Mouse (Mus musculus): Measurements from ENCODE around the gene Ola1. TPM values are rescaled to one million over a fixed set of nuclear protein-coding genes. Genes with fewer than 3 reads are reported as not detected.

The Ola1 gene
- polyA plus RNA-seq, 1 experiment from 2014 or later, result 67.1 TPM

DNA sequence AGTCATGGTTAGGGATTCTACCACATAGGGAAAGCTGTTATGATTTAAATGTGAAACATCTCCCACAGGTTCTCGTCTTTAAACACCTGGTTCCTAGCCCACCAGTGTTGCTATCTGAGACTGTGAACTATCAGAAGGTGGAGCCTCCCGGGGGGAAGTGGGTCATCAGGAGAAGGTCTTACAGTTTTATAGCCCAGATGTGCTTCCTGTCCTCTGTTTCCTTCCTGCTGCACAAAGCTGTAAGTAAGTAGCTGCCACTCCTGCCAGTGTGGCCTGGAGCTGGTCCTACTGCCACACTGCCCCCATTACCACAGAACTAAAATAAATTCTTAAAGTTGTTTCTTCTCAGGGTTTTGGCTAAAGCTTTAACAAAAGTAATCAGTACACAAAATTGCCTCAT lies 72.6 kb downstream of the Ola1 start:
- no peaks in the 10 kb centered on the region for H3K27me3 ChIP-seq
- no peaks in the 10 kb centered on the region for H3K9me3 ChIP-seq (replicated peaks)
- no peak overlapping the region for H3K4me2 ChIP-seq
- WGBS (ENCODE audit: insufficient replicate concordance), result 38% methylated on average over 2 of the region's 2 CpGs
- peaks cover 6% of the 10 kb centered on the region; the same call in 1 of the 2 replicates for H3K36me3 ChIP-seq
- ATAC-seq (ENCODE audit: low read depth), result no peak
- H3K4me3 ChIP-seq (replicated peaks), result no peak overlapping the region
- DNase-seq, result no peak
- no peak overlapping the region for H3K9ac ChIP-seq
- no peak overlapping the region for H3K27ac ChIP-seq
- H3K4me1 ChIP-seq (replicated peaks), result no peaks in the 10 kb centered on the region

GRCm38 (mm10) chr2:73143732-73144131 lies 75.0 kb downstream of the Ola1 start:
- no peak overlapping the region for H3K4me3 ChIP-seq (replicated peaks)
- H3K27ac ChIP-seq, result no peak overlapping the region
- 87% methylated on average over 2 of the region's 2 CpGs for WGBS (ENCODE audit: insufficient replicate concordance)
- peaks cover 4% of the 10 kb centered on the region; the same call in 1 of the 2 replicates for H3K36me3 ChIP-seq
- no peak for ATAC-seq (ENCODE audit: low read depth)
- no peaks in the 10 kb centered on the region for H3K9me3 ChIP-seq (replicated peaks)
- DNase-seq, result no peak
- H3K27me3 ChIP-seq, result no peaks in the 10 kb centered on the region
- H3K9ac ChIP-seq, result no peak overlapping the region
- H3K4me1 ChIP-seq (replicated peaks), result no peaks in the 10 kb centered on the region
- H3K4me2 ChIP-seq, result no peak overlapping the region

DNA sequence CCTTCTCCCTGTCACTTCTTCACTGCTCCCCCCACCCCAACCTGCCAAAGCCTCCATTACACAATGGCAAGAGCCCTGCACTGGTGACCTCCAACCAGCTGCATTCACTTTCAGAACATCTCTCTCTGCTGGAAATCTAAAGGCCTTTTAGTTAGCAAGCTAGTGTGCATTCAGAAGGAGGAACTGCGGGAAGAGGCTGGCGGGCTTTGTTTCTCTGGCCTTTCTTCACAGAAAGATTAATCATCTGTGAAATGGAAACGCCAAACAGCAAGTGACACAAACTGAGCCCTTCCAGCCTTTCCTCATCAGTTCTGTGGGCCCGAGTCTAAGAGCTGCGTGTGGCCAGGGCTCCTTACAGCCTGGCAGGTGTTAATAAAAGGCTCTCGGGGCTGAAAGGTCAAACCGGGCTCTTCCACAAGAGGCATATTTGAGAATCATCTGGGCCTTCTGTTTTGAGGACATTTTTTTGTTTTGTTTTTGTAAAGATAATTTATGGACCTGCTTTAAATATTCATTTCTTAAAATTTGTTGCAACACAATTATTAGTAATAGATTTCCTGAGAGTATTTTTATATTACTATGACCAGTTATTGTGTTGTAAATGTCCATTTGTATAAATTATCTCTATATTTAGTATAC lies 75.8 kb downstream of the Ola1 start:
- H3K36me3 ChIP-seq, result peaks cover 4% of the 10 kb centered on the region; the same call in 1 of the 2 replicates
- H3K9me3 ChIP-seq (replicated peaks), result no peaks in the 10 kb centered on the region
- H3K27me3 ChIP-seq, result no peaks in the 10 kb centered on the region
- no peak overlapping the region for H3K9ac ChIP-seq
- no peak overlapping the region for H3K4me3 ChIP-seq (replicated peaks)
- no peak for ATAC-seq (ENCODE audit: low read depth)
- WGBS (ENCODE audit: insufficient replicate concordance), result 66% methylated on average over 7 of the region's 7 CpGs
- DNase-seq, result no peak
- no peak overlapping the region for H3K4me2 ChIP-seq
- H3K4me1 ChIP-seq (replicated peaks), result no peaks in the 10 kb centered on the region
- H3K27ac ChIP-seq, result no peak overlapping the region

DNA sequence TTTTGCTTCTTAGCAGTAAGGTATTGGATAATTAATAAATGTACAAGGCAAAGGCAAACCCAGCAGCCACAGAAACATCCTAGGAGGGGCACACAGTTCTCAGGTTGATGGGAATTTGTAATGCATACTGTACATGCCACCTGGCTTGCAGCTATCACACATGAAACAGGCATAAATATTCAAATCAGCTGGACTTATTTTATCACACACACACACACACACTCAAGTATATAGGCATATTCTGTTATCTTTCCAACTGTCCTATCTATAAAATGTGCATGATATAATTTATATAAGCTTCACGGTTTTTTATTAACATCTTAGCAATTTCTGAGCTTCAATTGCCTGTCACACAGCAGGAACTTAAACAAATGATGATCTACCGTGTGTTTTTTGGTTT lies 85.8 kb downstream of the Ola1 start:
- Histone ChIP-seq H3K27me3 (no peaks in the 10 kb centered on the region), H3K9me3 (replicated peaks) (no peaks in the 10 kb centered on the region), H3K27ac (no peak overlapping the region), H3K4me2 (no peak overlapping the region), H3K9ac (no peak overlapping the region), H3K4me1 (replicated peaks) (peaks cover 8% of the 10 kb centered on the region), H3K36me3 (no peaks in the 10 kb centered on the region), H3K4me3 (replicated peaks) (no peak overlapping the region)
- 61% methylated on average over 2 of the region's 2 CpGs for WGBS (ENCODE audit: insufficient replicate concordance)
- DNase-seq (peak; percentile 6), ATAC-seq (ENCODE audit: low read depth) (peak; percentile 83)

GRCm38 (mm10) chr2:73127686-73128085 lies 91.0 kb downstream of the Ola1 start:
- H3K4me2 ChIP-seq, result no peak overlapping the region
- H3K27ac ChIP-seq, result no peak overlapping the region
- no peak overlapping the region for H3K4me3 ChIP-seq (replicated peaks)
- H3K36me3 ChIP-seq, result no peaks in the 10 kb centered on the region; the same call in 1 of the 2 replicates
- H3K4me1 ChIP-seq (replicated peaks), result peaks cover under 1% of the 10 kb centered on the region
- DNase-seq (no peak), ATAC-seq (ENCODE audit: low read depth) (no peak)
- H3K9ac ChIP-seq, result no peak overlapping the region
- no peaks in the 10 kb centered on the region for H3K27me3 ChIP-seq
- no peaks in the 10 kb centered on the region for H3K9me3 ChIP-seq (replicated peaks)
- 78% methylated on average over 1 of the region's 1 CpGs for WGBS (ENCODE audit: insufficient replicate concordance)

DNA sequence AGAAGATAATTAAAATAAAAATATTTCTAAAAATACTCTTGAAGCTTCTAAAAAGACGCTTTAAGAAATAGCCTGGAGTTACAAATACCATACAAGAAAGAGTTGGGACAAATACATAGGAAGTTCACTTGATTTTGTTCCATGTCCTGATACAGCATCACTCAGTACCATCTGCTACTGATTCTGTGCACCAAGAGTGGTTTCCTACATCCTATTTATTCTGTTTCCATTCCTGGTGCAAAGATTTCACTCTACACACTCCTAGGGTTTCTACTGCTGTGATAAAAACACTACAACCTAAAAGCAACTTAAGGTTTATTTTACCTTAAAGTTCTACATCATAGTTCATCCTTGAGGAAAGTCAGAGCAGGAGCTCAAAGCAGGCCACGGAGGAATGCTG lies 99.9 kb downstream of the Ola1 start:
- Histone ChIP-seq H3K36me3 (no peaks in the 10 kb centered on the region), H3K9ac (no peak overlapping the region), H3K27me3 (no peaks in the 10 kb centered on the region), H3K9me3 (replicated peaks) (no peaks in the 10 kb centered on the region), H3K27ac (no peak overlapping the region), H3K4me1 (replicated peaks) (no peaks in the 10 kb centered on the region), H3K4me2 (no peak overlapping the region), H3K4me3 (replicated peaks) (no peak overlapping the region)
- ATAC-seq (ENCODE audit: low read depth), result no peak
- no peak for DNase-seq
- 80% methylated on average over 2 of the region's 2 CpGs for WGBS (ENCODE audit: insufficient replicate concordance)

- no peak overlapping the region for H3K9ac ChIP-seq
- WGBS (ENCODE audit: insufficient replicate concordance), result 59% methylated on average over 5 of the region's 5 CpGs
- H3K4me2 ChIP-seq, result no peak overlapping the region
- no peak overlapping the region for H3K4me3 ChIP-seq (replicated peaks)
- ATAC-seq (ENCODE audit: low read depth), result 0 out of 2 replicates have a peak, but pooled peaks have one; percentile 23
- no peaks in the 10 kb centered on the region for H3K36me3 ChIP-seq
- H3K4me1 ChIP-seq (replicated peaks), result peaks cover 5% of the 10 kb centered on the region; the same call in 1 of the 2 replicates
- no peaks in the 10 kb centered on the region for H3K9me3 ChIP-seq (replicated peaks)
- no peaks in the 10 kb centered on the region for H3K27me3 ChIP-seq
- DNase-seq, result no peak
- no peak overlapping the region for H3K27ac ChIP-seq
These were observed 111.6 kb downstream of the Ola1 start for GRCm38 (mm10) chr2:73107089-73107488.

DNA sequence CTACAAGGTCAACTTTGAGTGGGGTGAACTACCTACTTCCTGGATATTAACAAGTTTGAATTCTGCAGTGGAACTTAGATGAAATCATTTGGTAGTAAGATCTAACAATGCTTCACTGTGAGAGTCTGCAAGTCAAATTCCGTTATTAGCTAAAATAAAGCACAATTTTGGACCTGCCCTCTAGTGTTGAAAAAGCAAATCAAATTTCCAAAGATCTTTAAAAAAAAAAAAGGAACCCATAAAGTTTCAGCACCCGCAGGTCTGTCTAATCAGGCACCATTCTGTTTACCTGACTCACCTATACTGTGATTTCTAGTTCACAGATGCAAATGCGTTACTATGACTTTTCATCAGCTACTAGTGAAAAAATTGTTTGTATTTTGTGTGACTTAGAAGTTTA lies 122.2 kb downstream of the Ola1 start:
- no peak overlapping the region for H3K4me3 ChIP-seq (replicated peaks)
- no peaks in the 10 kb centered on the region for H3K9me3 ChIP-seq (replicated peaks)
- ATAC-seq (ENCODE audit: low read depth), result no peak
- 89% methylated on average over 3 of the region's 3 CpGs for WGBS (ENCODE audit: insufficient replicate concordance)
- H3K27me3 ChIP-seq, result no peaks in the 10 kb centered on the region
- H3K36me3 ChIP-seq, result 0 out of 2 replicates have a peak, but pooled peaks cover 3% of the 10 kb centered on the region
- DNase-seq, result no peak
- no peak overlapping the region for H3K9ac ChIP-seq
- no peak overlapping the region for H3K27ac ChIP-seq
- H3K4me2 ChIP-seq, result no peak overlapping the region
- peaks cover 28% of the 10 kb centered on the region for H3K4me1 ChIP-seq (replicated peaks)

DNA sequence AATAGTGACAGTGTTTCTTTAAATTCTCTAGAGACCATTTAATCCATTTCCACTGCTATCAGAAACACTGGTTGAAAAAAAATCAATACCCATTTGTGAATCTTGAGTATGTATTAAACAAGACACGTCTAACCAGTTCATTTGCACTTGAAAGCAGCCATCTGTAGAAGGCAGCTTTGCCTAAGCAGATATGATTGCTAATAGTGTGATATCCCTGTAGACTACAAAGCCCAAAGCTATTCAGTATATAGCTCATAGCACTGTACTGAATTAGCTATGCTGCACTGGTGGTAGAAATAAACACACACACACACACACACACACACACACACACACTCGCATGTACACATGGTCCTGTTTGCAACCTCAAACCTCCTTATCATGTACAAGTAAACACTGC lies 123.4 kb downstream of the Ola1 start:
- peaks cover 38% of the 10 kb centered on the region for H3K4me1 ChIP-seq (replicated peaks)
- WGBS (ENCODE audit: insufficient replicate concordance), result 78% methylated on average over 2 of the region's 2 CpGs
- no peak for DNase-seq
- H3K9ac ChIP-seq, result no peak overlapping the region
- no peaks in the 10 kb centered on the region for H3K27me3 ChIP-seq
- no peak overlapping the region for H3K4me3 ChIP-seq (replicated peaks)
- 0 out of 2 replicates have a peak, but pooled peaks cover 3% of the 10 kb centered on the region for H3K36me3 ChIP-seq
- ATAC-seq (ENCODE audit: low read depth), result no peak
- no peak overlapping the region for H3K4me2 ChIP-seq
- peak overlapping the region; percentile 65 for H3K27ac ChIP-seq
- no peaks in the 10 kb centered on the region for H3K9me3 ChIP-seq (replicated peaks)

DNA sequence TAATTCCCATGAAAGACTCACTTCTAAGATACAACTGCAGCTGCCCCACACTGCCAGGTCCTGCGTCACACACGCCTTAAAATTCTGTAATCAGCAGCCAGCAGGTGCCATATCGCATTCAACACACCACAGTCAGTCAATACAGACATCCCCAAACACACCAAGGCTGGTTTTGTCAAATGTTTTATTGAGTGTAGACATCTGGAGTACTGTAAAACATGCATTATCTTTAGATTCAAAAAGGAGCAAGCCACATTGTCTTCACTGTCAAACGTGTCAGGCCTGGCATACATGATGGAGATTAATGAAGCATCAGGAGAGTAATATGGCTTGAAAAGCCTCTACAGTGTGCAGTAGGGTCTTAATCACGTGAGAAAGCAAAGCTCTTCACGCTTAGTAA lies 125.7 kb downstream of the Ola1 start:
- no peak overlapping the region for H3K4me3 ChIP-seq (replicated peaks)
- WGBS (ENCODE audit: insufficient replicate concordance), result 41% methylated on average over 6 of the region's 6 CpGs
- 0 out of 2 replicates have a peak, but pooled peaks cover 3% of the 10 kb centered on the region for H3K36me3 ChIP-seq
- ATAC-seq (ENCODE audit: low read depth) (peak; percentile 98), DNase-seq (peak; percentile 90)
- peak overlapping the region; percentile 22; the same call in 1 of the 2 replicates for H3K9ac ChIP-seq
- no peaks in the 10 kb centered on the region for H3K9me3 ChIP-seq (replicated peaks)
- H3K4me1 ChIP-seq (replicated peaks), result peaks cover 56% of the 10 kb centered on the region
- peak overlapping the region; percentile 49 for H3K4me2 ChIP-seq
- peak overlapping the region; percentile 94 for H3K27ac ChIP-seq
- H3K27me3 ChIP-seq, result no peaks in the 10 kb centered on the region

DNA sequence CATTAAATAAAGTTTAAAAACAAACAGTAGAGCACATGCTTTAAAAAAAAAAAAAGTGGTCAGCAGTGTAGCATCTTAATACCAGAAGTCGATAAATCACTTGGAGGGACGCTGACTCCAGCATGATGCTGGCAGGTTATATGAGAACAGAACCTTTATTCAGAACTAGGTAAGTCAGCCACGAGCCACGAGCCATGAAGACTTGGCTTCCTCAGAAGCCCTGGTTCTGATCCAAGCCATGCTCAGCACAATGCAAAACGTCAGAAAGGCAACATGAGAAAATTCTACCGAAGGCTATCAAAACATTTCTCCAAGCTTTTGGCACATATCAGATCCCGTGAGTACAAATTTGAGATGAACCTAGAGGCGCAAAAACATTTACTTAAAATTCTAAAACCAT lies 127.4 kb downstream of the Ola1 start:
- peaks cover 56% of the 10 kb centered on the region for H3K4me1 ChIP-seq (replicated peaks)

GRCm38 (mm10) chr2:73087641-73088040 lies 131.1 kb downstream of the Ola1 start:
- ATAC-seq (ENCODE audit: low read depth), result no peak
- Histone ChIP-seq H3K9me3 (replicated peaks) (no peaks in the 10 kb centered on the region), H3K9ac (no peak overlapping the region), H3K36me3 (no peaks in the 10 kb centered on the region), H3K27ac (no peak overlapping the region), H3K4me3 (replicated peaks) (no peak overlapping the region), H3K27me3 (no peaks in the 10 kb centered on the region), H3K4me1 (replicated peaks) (peaks cover 47% of the 10 kb centered on the region), H3K4me2 (no peak overlapping the region)
- DNase-seq, result no peak
- WGBS (ENCODE audit: insufficient replicate concordance), result 68% methylated on average over 3 of the region's 3 CpGs

More for the DNA sequence above, 127.4 kb downstream of the Ola1 start:
- DNase-seq (no peak), ATAC-seq (ENCODE audit: low read depth) (no peak)
- Histone ChIP-seq H3K36me3 (0 out of 2 replicates have a peak, but pooled peaks cover 3% of the 10 kb centered on the region), H3K27ac (peak overlapping the region; percentile 94), H3K9me3 (replicated peaks) (no peaks in the 10 kb centered on the region), H3K4me2 (no peak overlapping the region), H3K27me3 (no peaks in the 10 kb centered on the region), H3K9ac (no peak overlapping the region), H3K4me3 (replicated peaks) (no peak overlapping the region)
- 89% methylated on average over 8 of the region's 8 CpGs for WGBS (ENCODE audit: insufficient replicate concordance)
